Mouse (Mus musculus) olfactory bulb, adult 2 months (tissue): ENCODE measurements at regions not wholly inside any gene's neighbourhood (a gene's known extent, or its start where the extent isn't known, plus 50 kb on each side); places are given as distances from the start of the nearest gene placed in this dataset.

Experiments used
- CTCF ChIP-seq: fragments of 200-500 bp; IDR thresholded peaks from 2 replicates; pipeline ENCODE4 v1.5.1; 2012; ENCODE audit warnings: low read depth, mild to moderate bottlenecking, low read length, moderate library complexity; ENCODE audit not compliant: insufficient read depth
- POLR2A ChIP-seq: fragments of 200-500 bp; IDR thresholded peaks from 2 replicates; pipeline ENCODE4 v1.6.1; 2012; ENCODE audit warnings: mild to moderate bottlenecking, low read depth, low read length, moderate library complexity; ENCODE audit not compliant: insufficient read depth

- no peak for TF ChIP-seq POLR2A
- TF ChIP-seq CTCF: no peak
Measured at GRCm38 (mm10) chr3:130947277-130947606, 163.0 kb upstream of the Lef1 start.
